In the genomic region with DNA sequence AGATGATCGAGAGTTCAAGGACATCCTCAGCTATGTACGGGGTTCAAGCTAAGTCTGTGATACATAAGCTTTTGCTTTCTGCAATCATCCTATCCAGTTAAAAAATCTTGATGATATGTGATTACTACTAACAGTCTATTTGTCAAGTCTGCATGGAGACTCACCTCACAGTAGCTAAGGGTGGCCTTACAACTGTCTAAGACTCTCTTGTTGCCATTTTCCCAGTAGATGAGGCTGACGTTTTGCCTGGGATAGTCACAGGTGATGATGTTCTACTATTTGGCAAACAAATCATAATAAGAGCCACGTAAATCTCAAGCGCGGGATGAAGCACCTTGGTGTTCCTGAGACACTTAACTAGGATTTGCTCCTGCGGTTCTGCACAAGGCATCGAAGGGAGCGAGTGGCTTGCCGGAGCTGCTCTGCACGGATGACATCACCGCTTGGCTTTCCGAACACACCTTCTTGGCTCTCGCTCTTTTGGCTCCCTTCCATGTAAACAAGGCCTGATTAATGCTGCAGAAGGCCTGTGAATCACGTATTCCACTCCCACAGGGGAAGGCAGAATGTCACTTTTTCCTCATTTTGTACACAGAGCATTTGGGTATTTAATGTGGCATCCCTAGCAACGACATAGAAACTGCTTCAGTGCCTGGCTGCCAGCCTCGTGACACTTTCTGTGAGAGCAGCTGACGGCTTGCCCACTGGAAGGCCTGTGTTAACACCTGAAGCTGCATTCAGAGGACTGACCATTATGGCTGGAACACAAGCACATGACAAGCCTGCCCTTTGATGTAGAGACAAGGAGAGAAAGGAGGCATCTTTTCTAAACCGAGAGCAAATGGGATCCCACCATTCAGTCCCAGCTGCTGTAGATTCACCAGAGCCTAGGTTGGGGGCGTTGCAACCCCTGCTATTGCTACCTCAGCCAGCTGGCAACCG, we compare ENCODE assay signal across 7 mouse cellular contexts.
A peak's percentile ranks its signal among the peaks of the same experiment; 100 is the strongest.
DNase-seq lines count a peak whose midpoint lies in the region; ATAC-seq lines count a peak whose summit lies in the region.

No protein-coding gene starts in this region.

- H3K4me2 ChIP-seq in kidney, embryonic 14.5 days (replicated peaks; ENCODE audit: low read depth, low read length) = no peak overlapping the region

- no peaks in the 10 kb centered on the region for H3K27me3 ChIP-seq in kidney, embryonic 14.5 days (ENCODE audit: control insufficient read depth, insufficient read depth, low read length)

- no peak overlapping the region for H3K9ac ChIP-seq in kidney, embryonic 14.5 days (ENCODE audit: low read depth, low read length)

- DNase-seq in adrenal gland, adult 18-20 months (ENCODE audit: low spot score in 2 of 2) = peak; percentile 43 to 68
- peak; percentile 80 for DNase-seq in cerebellum, adult 11-12 months
- DNase-seq in gastrocnemius, postnatal 25 days = peak; percentile 49
- peak; percentile 68 for DNase-seq in left cerebral cortex, postnatal 4 days
- peak; percentile 80 for DNase-seq in right cerebral cortex, adult 18-20 months

- intact Hi-C loops in left cerebral cortex, postnatal 4 days (cut with DNase I) = no loop called here

- no peaks in the 10 kb centered on the region for H3K9me3 ChIP-seq in kidney, embryonic 14.5 days (ENCODE audit: control insufficient read depth, low read length)

- ATAC-seq in kidney, embryonic 14.5 days (ENCODE audit: low FRiP score, low TSS enrichment) = peak; percentile 49; the same call in 1 of the 2 replicates
- ATAC-seq in CD4-positive, CD25-positive, alpha-beta regulatory T cell, adult 4 months = no peak

- no peak overlapping the region for H3K4me3 ChIP-seq in kidney, embryonic 14.5 days (ENCODE audit: low read length)

- H3K36me3 ChIP-seq in kidney, embryonic 14.5 days (ENCODE audit: control insufficient read depth, insufficient read depth, low read length) = no peaks in the 10 kb centered on the region

- no peaks in the 10 kb centered on the region for H3K4me1 ChIP-seq in kidney, embryonic 14.5 days (ENCODE audit: control insufficient read depth, insufficient read depth, low read length)

- 69% methylated on average over 21 of the region's 21 CpGs for WGBS in kidney, embryonic 14.5 days

- no peak overlapping the region for H3K27ac ChIP-seq in kidney, embryonic 14.5 days (ENCODE audit: low read depth, low read length)
